Mouse (Mus musculus) stomach, postnatal 0 days (tissue): Measurements from ENCODE around the gene Cadm4.

Source experiments
- CTCF ChIP-seq: IDR thresholded peaks from 2 replicates; pipeline ENCODE4 v1.5.1; 2016; ENCODE audit warnings: antibody characterized with exemption, low read depth, mild to moderate bottlenecking, moderate library complexity
- EP300 ChIP-seq: optimal IDR thresholded peaks from 2 replicates; pipeline ENCODE3; 2016; ENCODE audit warnings: antibody characterized with exemption

GRCm38 (mm10) chr7:24546634-24547389, 65.0 kb downstream of the Cadm4 start:
- TF ChIP-seq EP300 (no peak), CTCF (no peak)
